Mouse (Mus musculus) heart, embryonic 15.5 days (tissue): ENCODE measurements around the gene Plekhs1. TPM values are rescaled to one million over a fixed set of nuclear protein-coding genes. Genes with fewer than 3 reads are reported as not detected.
A peak's percentile ranks its signal among the peaks of the same experiment; 100 is the strongest.

Experiments used
- ATAC-seq: fragments of 200-750 bp; cut with Nextera tagmentation; replicated peaks from 2 replicates; pipeline ENCODE4 v1.8.0; 2017; ENCODE audit warnings: low read depth, moderate TSS enrichment; ENCODE audit not compliant: insufficient number of reproducible peaks, insufficient read depth, low FRiP score
- H3K27ac ChIP-seq: fragments of 300-500 bp; sonication (generic); 2 replicates; pipeline ENCODE4 v1.5.1; 2015; ENCODE audit warnings: mild to moderate bottlenecking, inconsistent platforms
- H3K27me3 ChIP-seq: fragments of 300-500 bp; sonication (generic); 2 replicates; pipeline ENCODE4 v1.6.1; 2015; ENCODE audit warnings: inconsistent platforms
- H3K36me3 ChIP-seq: fragments of 300-500 bp; sonication (generic); 2 replicates; pipeline ENCODE4 v1.6.1; 2015; ENCODE audit warnings: mild to moderate bottlenecking, inconsistent platforms
- H3K4me1 ChIP-seq: fragments of 300-500 bp; sonication (generic); replicated peaks from 2 replicates; pipeline ENCODE4 v1.6.1; 2015; ENCODE audit warnings: inconsistent platforms
- H3K4me2 ChIP-seq: fragments of 300-500 bp; sonication (generic); 2 replicates; pipeline ENCODE4 v1.6.1; 2015; ENCODE audit warnings: inconsistent platforms, mild to moderate bottlenecking, moderate library complexity
- H3K4me3 ChIP-seq: fragments of 300-500 bp; sonication (generic); 2 replicates; pipeline ENCODE4 v1.5.1; 2015; ENCODE audit warnings: mild to moderate bottlenecking, inconsistent platforms
- H3K9ac ChIP-seq: fragments of 300-500 bp; sonication (generic); 2 replicates; pipeline ENCODE4 v1.6.1; 2015; ENCODE audit warnings: mild to moderate bottlenecking, inconsistent platforms
- H3K9me3 ChIP-seq: fragments of 300-500 bp; sonication (generic); replicated peaks from 2 replicates; pipeline ENCODE4 v1.6.1; 2016; ENCODE audit warnings: inconsistent platforms
- WGBS: fragments of 180-500 bp; shearing (Covaris S2); methylation state at CpG from one replicate; pipeline ENCODE4 v1.1.7; 2015; ENCODE audit warnings: mixed read lengths; 5-methylcytosine and 5-hydroxymethylcytosine counted together
- polyA plus RNA-seq: library from polyadenylated mRNA; unstranded; fragments of >200 nt; fragmentation: Nextera tagmentation; extraction: Ambion mirVana; gene quantifications from 2 replicates; pipeline ENCODE4 v1.2.1, GENCODE M21; 2015

Plekhs1 gene
- 0.08 and 0.10 TPM in 2 replicates for polyA plus RNA-seq

- Histone ChIP-seq H3K4me3 (no peak within 1 kb of the TSS), H3K9ac (no peak within 1 kb of the TSS), H3K4me1 (0 out of 2 replicates have a peak, but pooled peaks cover 2% of the 10 kb centered on the region), H3K4me2 (no peak within 1 kb of the TSS), H3K36me3 (no peaks in the 10 kb centered on the region), H3K27ac (no peak within 1 kb of the TSS), H3K9me3 (no peaks in the 10 kb centered on the region), H3K27me3 (no peaks in the 10 kb centered on the region)
- ATAC-seq: no peak
- WGBS: 54% methylated on average over 10 of the region's 10 CpGs
These were observed at the start of gene Plekhs1 for GRCm38 (mm10) chr19:56461522-56462101. TSS of gene Plekhs1 (plus strand) at chr19:56461640.

DNA sequence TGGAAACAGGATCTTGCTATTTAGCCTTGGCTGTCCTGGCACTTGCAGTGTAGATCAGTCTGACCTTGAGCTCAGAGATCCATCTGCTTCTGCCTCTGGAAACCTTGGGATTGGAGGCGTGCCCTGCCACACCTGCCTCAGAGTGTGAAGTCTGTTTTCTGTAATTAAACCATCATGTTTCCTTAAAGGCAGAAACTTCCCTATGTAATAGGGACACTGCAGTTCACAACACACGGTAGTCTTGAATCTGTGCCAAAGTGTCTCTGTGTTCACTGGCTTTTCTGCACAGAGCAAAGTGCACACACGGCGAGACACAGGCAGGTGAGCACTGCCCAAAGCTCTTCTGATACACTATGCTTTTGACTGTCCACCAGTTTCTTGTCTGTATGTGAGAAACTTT is 43.0 kb upstream of the Plekhs1 start:
- Histone ChIP-seq H3K4me1 (peaks cover 3% of the 10 kb centered on the region), H3K27ac (no peak overlapping the region), H3K27me3 (no peaks in the 10 kb centered on the region), H3K9me3 (no peaks in the 10 kb centered on the region), H3K4me3 (no peak overlapping the region), H3K4me2 (no peak overlapping the region), H3K36me3 (no peaks in the 10 kb centered on the region; the same call in 1 of the 2 replicates), H3K9ac (no peak overlapping the region)
- no peak for ATAC-seq
- 73% methylated on average over 4 of the region's 4 CpGs for WGBS

- ATAC-seq: 0 out of 2 replicates have a peak, but pooled peaks have one; percentile 14
- no peak overlapping the region for H3K4me2 ChIP-seq
- 70% methylated on average over 9 of the region's 9 CpGs for WGBS
- no peak overlapping the region for H3K4me3 ChIP-seq
- H3K27me3 ChIP-seq: no peaks in the 10 kb centered on the region
- H3K36me3 ChIP-seq: no peaks in the 10 kb centered on the region; the same call in 1 of the 2 replicates
- H3K4me1 ChIP-seq: peaks cover 3% of the 10 kb centered on the region
- no peak overlapping the region for H3K9ac ChIP-seq
- H3K9me3 ChIP-seq: no peaks in the 10 kb centered on the region
- no peak overlapping the region for H3K27ac ChIP-seq
These were observed 42.0 kb upstream of the Plekhs1 start for GRCm38 (mm10) chr19:56419452-56419851.

DNA sequence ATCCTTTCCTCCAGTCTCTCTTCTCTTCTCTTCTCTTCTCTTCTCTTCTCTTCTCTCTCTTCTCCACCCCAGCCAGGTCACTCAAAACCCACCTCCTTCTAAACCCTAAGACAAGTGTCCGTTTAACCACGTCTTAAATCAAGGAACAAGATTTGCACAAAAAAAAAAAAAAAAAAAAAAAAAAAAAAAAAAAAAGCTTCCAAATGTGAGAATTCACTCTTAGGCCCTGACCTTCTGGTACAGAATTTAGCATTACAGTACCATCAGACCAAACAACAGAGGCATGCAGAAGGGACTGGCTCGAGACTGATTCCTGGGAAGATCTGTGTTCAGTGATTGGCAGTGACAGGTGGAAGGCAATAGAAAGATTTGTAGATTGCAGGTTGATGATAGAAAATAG is 41.1 kb upstream of the Plekhs1 start:
- Histone ChIP-seq H3K4me1 (peaks cover 9% of the 10 kb centered on the region), H3K27me3 (no peaks in the 10 kb centered on the region), H3K4me2 (no peak overlapping the region), H3K4me3 (no peak overlapping the region), H3K36me3 (no peaks in the 10 kb centered on the region; the same call in 1 of the 2 replicates), H3K27ac (no peak overlapping the region), H3K9ac (no peak overlapping the region), H3K9me3 (no peaks in the 10 kb centered on the region)
- 81% methylated on average over 3 of the region's 3 CpGs for WGBS
- no peak for ATAC-seq

DNA sequence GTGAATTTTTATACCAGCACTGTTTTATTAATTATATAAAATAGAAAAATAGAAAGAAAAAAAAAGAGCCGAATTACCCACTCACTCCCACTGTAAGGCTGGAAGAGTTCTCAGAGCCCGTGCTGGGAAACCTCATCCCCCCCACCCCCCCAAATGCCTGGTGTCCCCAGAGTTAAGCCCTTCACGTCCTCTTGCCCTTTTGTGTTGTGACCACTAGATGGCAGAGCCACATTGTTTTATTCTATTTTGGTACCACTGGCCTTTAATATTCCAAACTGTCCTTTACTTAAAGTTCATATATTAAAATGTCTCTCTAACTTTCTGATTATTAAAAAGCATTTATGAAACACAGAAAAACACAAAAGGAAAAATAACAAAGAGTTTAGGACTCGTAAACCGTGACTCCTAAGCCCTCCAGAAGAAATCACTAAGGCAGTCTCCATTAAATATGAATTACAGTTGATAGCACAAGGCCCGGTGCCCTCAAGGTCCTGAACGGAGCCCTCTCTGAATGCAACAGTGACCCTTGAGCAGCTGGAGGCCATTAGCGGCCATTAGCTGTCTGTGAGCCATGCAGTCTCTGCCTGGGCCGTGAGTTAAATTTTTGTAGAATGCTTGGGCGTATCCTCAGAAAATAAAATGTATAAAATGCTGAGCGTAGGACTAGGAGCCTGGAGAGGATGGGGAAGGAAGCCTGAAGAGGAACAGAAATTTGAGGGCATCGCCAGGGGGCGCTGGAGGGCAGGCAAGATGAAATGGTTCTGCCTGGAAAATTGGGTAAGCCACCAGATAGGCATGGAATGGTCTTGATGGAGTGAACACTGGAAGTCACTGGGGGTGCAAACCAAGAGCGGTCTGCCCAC is 38.7 kb upstream of the Plekhs1 start:
- H3K36me3 ChIP-seq: no peaks in the 10 kb centered on the region
- peak overlapping the region; percentile 68 for H3K27ac ChIP-seq
- ATAC-seq: 0 out of 2 replicates have a peak, but pooled peaks have one; percentile 29
- H3K9ac ChIP-seq: no peak overlapping the region
- H3K27me3 ChIP-seq: no peaks in the 10 kb centered on the region
- 41% methylated on average over 14 of the region's 14 CpGs for WGBS
- peaks cover 22% of the 10 kb centered on the region for H3K4me1 ChIP-seq
- no peak overlapping the region for H3K4me2 ChIP-seq
- no peaks in the 10 kb centered on the region for H3K9me3 ChIP-seq
- H3K4me3 ChIP-seq: no peak overlapping the region

DNA sequence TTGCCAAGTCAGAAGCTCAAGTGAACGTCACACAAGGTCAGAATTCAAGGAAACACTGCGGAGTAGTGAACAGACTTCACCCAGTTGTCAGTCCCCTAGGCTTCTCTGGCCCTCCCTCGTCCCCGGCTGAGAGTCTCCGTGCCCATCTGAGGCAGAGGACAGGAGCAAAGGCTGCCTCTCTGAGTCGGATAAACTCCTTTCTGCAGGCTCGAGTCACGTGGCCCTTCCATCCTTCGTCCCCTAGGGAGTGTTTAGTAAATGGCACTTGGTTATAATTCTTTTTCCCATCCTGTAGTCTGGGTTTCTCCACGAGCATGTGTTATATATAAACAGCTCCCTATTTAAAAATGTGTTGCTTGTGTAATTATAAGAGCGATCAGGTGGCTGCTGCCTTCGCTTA is 38.1 kb upstream of the Plekhs1 start:
- H3K9me3 ChIP-seq: no peaks in the 10 kb centered on the region
- no peak for ATAC-seq
- H3K36me3 ChIP-seq: no peaks in the 10 kb centered on the region
- 73% methylated on average over 12 of the region's 12 CpGs for WGBS
- no peak overlapping the region for H3K4me2 ChIP-seq
- no peak overlapping the region for H3K27ac ChIP-seq
- H3K4me3 ChIP-seq: no peak overlapping the region
- H3K27me3 ChIP-seq: no peaks in the 10 kb centered on the region
- peaks cover 22% of the 10 kb centered on the region for H3K4me1 ChIP-seq
- H3K9ac ChIP-seq: no peak overlapping the region

DNA sequence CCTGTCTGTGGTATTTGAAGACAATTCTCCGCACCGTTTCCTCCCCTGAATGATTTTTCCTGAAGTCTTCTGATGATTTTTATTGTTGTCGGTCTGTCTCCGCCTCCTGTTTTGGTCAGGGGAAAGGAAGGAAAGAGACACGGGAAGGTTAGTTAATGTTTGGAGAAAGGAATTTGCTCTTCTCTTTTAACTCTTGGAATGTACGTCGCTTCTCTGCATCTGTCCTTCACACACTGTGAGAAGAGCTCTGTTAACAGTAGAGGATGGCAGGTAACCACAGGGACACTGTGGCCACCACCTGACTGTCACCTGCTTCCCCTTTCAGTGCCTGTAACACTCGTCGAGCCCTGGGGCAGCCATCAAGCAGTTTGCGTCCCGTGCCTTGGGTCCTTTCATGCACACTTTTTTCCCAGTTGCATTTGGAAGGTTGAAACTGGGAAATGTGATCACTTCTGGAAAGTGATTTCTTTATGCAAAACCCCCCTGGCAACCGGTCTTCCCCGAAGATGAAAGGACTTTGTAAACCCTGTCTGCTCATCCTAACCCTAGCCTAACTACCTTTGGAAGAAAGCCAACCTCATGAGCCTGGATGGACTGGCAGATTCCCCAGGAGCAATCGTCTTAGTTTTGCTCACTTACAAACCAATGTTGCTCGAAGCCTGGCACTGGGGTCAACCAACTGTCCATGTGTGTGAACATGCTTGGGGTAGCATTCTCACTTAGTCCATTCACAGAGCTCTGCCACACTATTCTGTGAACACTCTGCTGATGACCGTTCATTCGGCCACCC is 36.6 kb upstream of the Plekhs1 start:
- Histone ChIP-seq H3K36me3 (no peaks in the 10 kb centered on the region), H3K9ac (no peak overlapping the region), H3K9me3 (no peaks in the 10 kb centered on the region), H3K27me3 (no peaks in the 10 kb centered on the region), H3K4me3 (no peak overlapping the region), H3K4me2 (no peak overlapping the region), H3K4me1 (peaks cover 22% of the 10 kb centered on the region), H3K27ac (peak overlapping the region; percentile 76)
- 75% methylated on average over 17 of the region's 17 CpGs for whole genome bisulfite sequencing
- no peak for ATAC-seq

GRCm38 (mm10) chr19:56425492-56425891 is 35.9 kb upstream of the Plekhs1 start:
- peak; percentile 50 for ATAC-seq

GRCm38 (mm10) chr19:56430369-56430768 is 31.1 kb upstream of the Plekhs1 start:
- no peak overlapping the region for H3K4me2 ChIP-seq
- no peak overlapping the region for H3K9ac ChIP-seq
- H3K27me3 ChIP-seq: no peaks in the 10 kb centered on the region
- peaks cover 13% of the 10 kb centered on the region for H3K4me1 ChIP-seq
- no peaks in the 10 kb centered on the region for H3K9me3 ChIP-seq
- 77% methylated on average over 8 of the region's 8 CpGs for WGBS
- no peak overlapping the region for H3K4me3 ChIP-seq
- H3K36me3 ChIP-seq: peaks cover 23% of the 10 kb centered on the region
- no peak for ATAC-seq
- no peak overlapping the region for H3K27ac ChIP-seq

More at GRCm38 (mm10) chr19:56425492-56425891, 35.9 kb upstream of the Plekhs1 start:
- H3K9ac ChIP-seq: 0 out of 2 replicates have a peak overlapping the region, but pooled peaks have one; percentile 16
- no peaks in the 10 kb centered on the region for H3K27me3 ChIP-seq
- H3K4me1 ChIP-seq: peaks cover 22% of the 10 kb centered on the region
- H3K4me2 ChIP-seq: 0 out of 2 replicates have a peak overlapping the region, but pooled peaks have one; percentile 21
- WGBS: 41% methylated on average over 9 of the region's 9 CpGs
- no peaks in the 10 kb centered on the region for H3K9me3 ChIP-seq
- no peaks in the 10 kb centered on the region for H3K36me3 ChIP-seq
- peak overlapping the region; percentile 76 for H3K27ac ChIP-seq
- H3K4me3 ChIP-seq: no peak overlapping the region

DNA sequence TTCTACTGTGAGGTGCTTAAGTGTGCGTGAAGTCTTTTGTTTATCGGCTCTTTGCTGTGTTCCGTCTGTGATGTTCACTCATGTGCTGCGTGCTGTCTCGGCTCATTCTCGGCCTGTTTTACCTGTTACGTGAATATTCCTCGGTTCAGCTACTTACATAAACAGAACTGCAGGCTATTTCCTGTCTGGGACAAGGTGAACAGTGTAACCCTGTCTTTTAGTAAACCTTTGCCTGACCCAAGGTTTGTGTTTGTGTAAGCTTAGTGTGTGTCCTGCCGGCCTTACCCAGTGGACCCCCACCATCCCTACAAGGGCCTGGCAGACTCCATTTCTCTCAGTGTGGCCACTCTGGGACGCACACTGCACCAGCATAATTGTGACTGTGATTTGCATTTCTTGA is 28.7 kb upstream of the Plekhs1 start:
- ATAC-seq: no peak

DNA sequence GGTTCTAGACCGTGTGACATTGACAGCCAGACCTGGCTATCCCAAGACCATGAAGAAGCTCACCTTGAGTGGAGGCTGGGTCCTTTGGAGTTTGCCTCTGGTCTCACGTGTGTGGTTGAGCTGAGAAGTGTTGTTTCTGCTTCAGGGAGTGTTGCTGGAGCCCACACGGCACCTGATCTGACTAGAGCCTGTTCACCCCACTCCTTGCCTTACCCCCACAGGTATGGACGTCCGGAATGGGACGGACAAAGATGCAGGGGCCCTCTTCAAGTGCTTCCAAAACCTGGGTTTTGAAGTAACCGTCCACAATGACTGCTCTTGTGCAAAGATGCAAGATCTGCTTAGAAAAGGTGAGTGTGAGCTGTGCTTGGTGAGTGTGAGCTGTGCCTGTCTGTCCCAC is 27.9 kb upstream of the Plekhs1 start:
- Histone ChIP-seq H3K9ac (no peak overlapping the region), H3K9me3 (no peaks in the 10 kb centered on the region), H3K27ac (no peak overlapping the region), H3K4me2 (no peak overlapping the region), H3K36me3 (peaks cover 43% of the 10 kb centered on the region), H3K27me3 (no peaks in the 10 kb centered on the region), H3K4me3 (no peak overlapping the region), H3K4me1 (0 out of 2 replicates have a peak, but pooled peaks cover 3% of the 10 kb centered on the region)
- 85% methylated on average over 7 of the region's 7 CpGs for WGBS
- no peak for ATAC-seq

More for the DNA sequence above, 28.7 kb upstream of the Plekhs1 start:
- Histone ChIP-seq H3K9me3 (no peaks in the 10 kb centered on the region), H3K4me1 (no peaks in the 10 kb centered on the region), H3K4me3 (no peak overlapping the region), H3K36me3 (peaks cover 40% of the 10 kb centered on the region), H3K9ac (no peak overlapping the region), H3K27me3 (no peaks in the 10 kb centered on the region), H3K27ac (no peak overlapping the region), H3K4me2 (no peak overlapping the region)
- 82% methylated on average over 10 of the region's 10 CpGs for WGBS
